Mouse (Mus musculus) myocyte (in vitro differentiated cells): Measurements from ENCODE around the gene Nupl1.

Experiments used
- MAX ChIP-seq: IDR thresholded peaks from one replicate; pipeline ENCODE4 v1.6.1; 2011; ENCODE audit warnings: low read depth, mild to moderate bottlenecking, control low read depth
- MYOG ChIP-seq, 3 experiments: IDR thresholded peaks; one replicate each; pipeline ENCODE4 v1.6.1; 2011; ENCODE audit warnings: control low read depth in 2 of 3, low read depth in 2 of 3, mild to moderate bottlenecking in 2 of 3; ENCODE audit not compliant: insufficient read length in 2 of 3, control insufficient read depth in 1 of 3, insufficient read depth in 1 of 3
- POLR2A ChIP-seq: IDR thresholded peaks from one replicate; pipeline ENCODE4 v1.6.1; 2011; ENCODE audit warnings: low read depth, mild to moderate bottlenecking, control low read depth, moderate library complexity; ENCODE audit not compliant: insufficient read length
- REST ChIP-seq: IDR thresholded peaks from one replicate; pipeline ENCODE4 v1.6.1; 2011; ENCODE audit warnings: mild to moderate bottlenecking, control low read depth, moderate library complexity; ENCODE audit not compliant: insufficient read depth, insufficient read length
- TCF12 ChIP-seq: IDR thresholded peaks from one replicate; pipeline ENCODE4 v1.6.1; 2011; ENCODE audit warnings: mild to moderate bottlenecking, control low read depth; ENCODE audit not compliant: poor library complexity, insufficient read depth, severe bottlenecking
- USF1 ChIP-seq: IDR thresholded peaks from one replicate; pipeline ENCODE4 v1.6.1; 2011; ENCODE audit warnings: low read depth, mild to moderate bottlenecking, control low read depth, moderate library complexity

GRCm38 (mm10) chr14:60170845-60171610 is 80.2 kb downstream of the Nupl1 start:
- no peak for TF ChIP-seq POLR2A
- no peak for TF ChIP-seq MAX
- no peak for TF ChIP-seq MYOG (IDR thresholded peaks at IDR 0.05; ENCODE audit: control insufficient read depth in 1 of 3, insufficient read depth in 1 of 3, insufficient read length in 2 of 3, low read depth in 2 of 3)
- no peak for TF ChIP-seq USF1
- TF ChIP-seq REST = no peak
- TF ChIP-seq TCF12 = no peak
